Mouse (Mus musculus) embryonic fibroblast, embryonic 13.5 days (primary cell): ENCODE data around the gene Nectin1.

Source experiments
- CTCF ChIP-seq: IDR thresholded peaks from 2 replicates; pipeline ENCODE4 v1.5.1; 2011; ENCODE audit warnings: mild to moderate bottlenecking, control low read depth, low read length, moderate library complexity, borderline replicate concordance; ENCODE audit not compliant: insufficient read depth
- POLR2A ChIP-seq: IDR thresholded peaks from 2 replicates; pipeline ENCODE4 v1.6.1; 2011; ENCODE audit warnings: low read depth, mild to moderate bottlenecking, control low read depth, low read length, moderate library complexity

- no peak for TF ChIP-seq CTCF
- no peak for TF ChIP-seq POLR2A
These were observed 52.2 kb downstream of the Nectin1 start for GRCm38 (mm10) chr9:43796031-43796430.
